Mouse (Mus musculus) heart, postnatal 0 days (tissue): Measurements from ENCODE around the gene Zfp354b. TPM values are rescaled to one million over a fixed set of nuclear protein-coding genes. Genes with fewer than 3 reads are reported as not detected.
A peak's percentile ranks its signal among the peaks of the same experiment; 100 is the strongest.

Source experiments
- ATAC-seq: fragments of 200-750 bp; cut with Nextera tagmentation; 2 replicates; pipeline ENCODE4 v1.8.0; 2017; ENCODE audit warnings: low read depth, moderate number of reproducible peaks, moderate library complexity; ENCODE audit not compliant: insufficient read depth
- DNase-seq: peaks from one replicate; pipeline ENCODE4 v3.0.0-alpha.2; 2016; ENCODE audit warnings: low spot score
- H3K27ac ChIP-seq: fragments of 300-500 bp; sonication (generic); 2 replicates; pipeline ENCODE4 v1.5.1; 2014; ENCODE audit warnings: low read depth, mild to moderate bottlenecking
- H3K27me3 ChIP-seq: fragments of 300-500 bp; sonication (generic); 2 replicates; pipeline ENCODE4 v1.6.1; 2014; ENCODE audit warnings: low read length, mixed read lengths; ENCODE audit not compliant: control insufficient read depth, insufficient read depth
- H3K36me3 ChIP-seq: fragments of 300-500 bp; sonication (generic); replicated peaks from 2 replicates; pipeline ENCODE4 v1.6.1; 2014; ENCODE audit warnings: low read length, mixed read lengths; ENCODE audit not compliant: control insufficient read depth, insufficient read depth
- H3K4me1 ChIP-seq: fragments of 300-500 bp; sonication (generic); 2 replicates; pipeline ENCODE4 v1.6.1; 2014; ENCODE audit warnings: antibody characterized with exemption; ENCODE audit not compliant: control insufficient read depth, insufficient read depth
- H3K4me2 ChIP-seq: fragments of 300-500 bp; sonication (generic); 2 replicates; pipeline ENCODE4 v1.6.1; 2014; ENCODE audit warnings: low read depth, mild to moderate bottlenecking, low read length, moderate library complexity
- H3K4me3 ChIP-seq: fragments of 300-500 bp; sonication (generic); 2 replicates; pipeline ENCODE4 v1.5.1; 2014; ENCODE audit warnings: low read depth, low read length
- H3K9ac ChIP-seq: fragments of 300-500 bp; sonication (generic); replicated peaks from 2 replicates; pipeline ENCODE4 v1.6.1; 2014; ENCODE audit warnings: low read depth, low read length, mixed read lengths
- H3K9me3 ChIP-seq: fragments of 300-500 bp; sonication (generic); replicated peaks from 2 replicates; pipeline ENCODE4 v1.6.1; 2016; ENCODE audit warnings: low read length; ENCODE audit not compliant: control insufficient read depth
- CTCF ChIP-seq: IDR thresholded peaks from 2 replicates; pipeline ENCODE4 v1.5.1; 2016; ENCODE audit warnings: antibody characterized with exemption, control low read depth, low read depth
- EP300 ChIP-seq: IDR thresholded peaks from 2 replicates; pipeline ENCODE4 v1.6.1; 2016; ENCODE audit warnings: antibody characterized with exemption, low read depth
- WGBS: fragments of 180-500 bp; shearing (Covaris S2); extraction: QIAGEN DNeasy Blood & Tissue Kit; methylation state at CpG from one replicate; pipeline ENCODE4 v1.1.7; 2014; 5-methylcytosine and 5-hydroxymethylcytosine counted together
- polyA plus RNA-seq: library from polyadenylated mRNA; unstranded; fragments of >200 nt; fragmentation: Nextera tagmentation; extraction: Ambion mirVana; gene quantifications from 2 replicates; pipeline ENCODE4 v1.2.1, GENCODE M21; 2015
- total RNA-seq: library from RNA; depleted of rRNA; stranded (reverse); fragments of >200 nt; gene quantifications from 2 replicates; pipeline ENCODE4 v1.2.3, GENCODE M21; 2014; ENCODE audit warnings: low replicate concordance

The Zfp354b gene
- total and polyA plus RNA-seq, 2 experiments from 2014 or later = 0.73 to 0.85 TPM

GRCm38 (mm10) chr11:50931021-50931420 lies 412 bp downstream of the Zfp354b start:
- H3K9ac ChIP-seq = peak overlapping the region; percentile 65
- no peaks in the 10 kb centered on the region for H3K36me3 ChIP-seq
- no peaks in the 10 kb centered on the region for H3K27me3 ChIP-seq
- H3K4me2 ChIP-seq = peak overlapping the region; percentile 94
- ATAC-seq = peak; percentile 47
- 0 out of 2 replicates have a peak overlapping the region, but pooled peaks have one; percentile 41 for H3K27ac ChIP-seq
- DNase-seq = no peak
- H3K4me1 ChIP-seq = 0 out of 2 replicates have a peak, but pooled peaks cover 9% of the 10 kb centered on the region
- no peaks in the 10 kb centered on the region for H3K9me3 ChIP-seq
- under 1% methylated on average over 16 of the region's 16 CpGs for WGBS
- no peak for TF ChIP-seq CTCF
- no peak for TF ChIP-seq EP300
- H3K4me3 ChIP-seq = peak overlapping the region; percentile 58

DNA sequence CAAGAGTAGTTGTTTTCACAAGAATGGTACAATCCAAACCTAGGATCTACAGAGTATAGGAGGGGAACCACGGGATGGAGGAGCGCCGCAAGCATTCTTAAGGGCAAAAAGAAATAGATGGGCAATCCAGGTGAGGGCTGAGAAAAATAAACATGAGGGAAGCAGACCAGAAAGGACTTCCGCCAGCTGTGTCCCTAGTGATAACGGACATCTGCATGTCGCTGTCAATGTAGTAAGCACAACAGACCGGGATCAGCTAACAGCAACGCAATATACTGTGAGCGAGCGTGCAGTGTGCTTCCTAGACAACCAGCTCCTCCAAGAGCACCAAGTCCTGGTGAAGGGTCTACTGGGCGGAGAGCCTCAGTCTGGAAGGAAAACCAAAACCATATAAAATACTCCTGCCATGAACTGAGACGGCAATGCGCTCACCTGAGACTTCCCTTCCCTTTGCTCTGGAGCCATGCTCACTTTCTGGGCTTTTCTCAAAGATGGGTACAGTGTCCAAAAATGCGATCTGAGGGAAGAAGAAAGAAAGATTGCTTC lies 891 bp downstream of the Zfp354b start:
- Histone ChIP-seq H3K9me3 (no peaks in the 10 kb centered on the region), H3K4me3 (peak overlapping the region; percentile 58), H3K27me3 (no peaks in the 10 kb centered on the region), H3K4me1 (0 out of 2 replicates have a peak, but pooled peaks cover 9% of the 10 kb centered on the region), H3K36me3 (no peaks in the 10 kb centered on the region), H3K9ac (peak overlapping the region; percentile 65; the same call in 1 of the 2 replicates), H3K27ac (no peak overlapping the region), H3K4me2 (peak overlapping the region; percentile 94)
- TF ChIP-seq CTCF (no peak), EP300 (no peak)
- DNase-seq (no peak), ATAC-seq (no peak)
- WGBS = 14% methylated on average over 14 of the region's 14 CpGs

- H3K4me1 ChIP-seq = peaks cover 5% of the 10 kb centered on the region; the same call in 1 of the 2 replicates
- H3K4me3 ChIP-seq = peak within 1 kb of the TSS; percentile 96
- peak within 1 kb of the TSS; percentile 96 for H3K4me2 ChIP-seq
- H3K9me3 ChIP-seq = no peaks in the 10 kb centered on the region
- no peaks in the 10 kb centered on the region for H3K27me3 ChIP-seq
- peak within 1 kb of the TSS; percentile 59; the same call in 1 of the 2 replicates for H3K27ac ChIP-seq
- peaks cover 12% of the 10 kb centered on the region for H3K36me3 ChIP-seq
- TF ChIP-seq EP300 (no peak), CTCF (peak; percentile 61)
- peak; percentile 99 for ATAC-seq
- H3K9ac ChIP-seq = peak within 1 kb of the TSS; percentile 76
- under 1% methylated on average over 47 of the region's 47 CpGs for WGBS
- peak; percentile 88 for DNase-seq
Measured at GRCm38 (mm10) chr11:50915671-50916320, 15.6 kb downstream of the Zfp354b start, which contains the start of gene Zfp2. Zfp2 (minus strand) TSS chr11:50916165.

GRCm38 (mm10) chr11:50914461-50914860 lies 17.0 kb downstream of the Zfp354b start:
- H3K4me1 ChIP-seq = peaks cover 5% of the 10 kb centered on the region; the same call in 1 of the 2 replicates
- no peak for TF ChIP-seq EP300
- no peak for TF ChIP-seq CTCF
- no peak for DNase-seq
- H3K36me3 ChIP-seq = peaks cover 22% of the 10 kb centered on the region
- no peak overlapping the region for H3K27ac ChIP-seq
- no peak overlapping the region for H3K4me2 ChIP-seq
- ATAC-seq = no peak
- H3K27me3 ChIP-seq = no peaks in the 10 kb centered on the region
- no peaks in the 10 kb centered on the region for H3K9me3 ChIP-seq
- 79% methylated on average over 3 of the region's 3 CpGs for WGBS
- no peak overlapping the region for H3K4me3 ChIP-seq
- no peak overlapping the region for H3K9ac ChIP-seq

DNA sequence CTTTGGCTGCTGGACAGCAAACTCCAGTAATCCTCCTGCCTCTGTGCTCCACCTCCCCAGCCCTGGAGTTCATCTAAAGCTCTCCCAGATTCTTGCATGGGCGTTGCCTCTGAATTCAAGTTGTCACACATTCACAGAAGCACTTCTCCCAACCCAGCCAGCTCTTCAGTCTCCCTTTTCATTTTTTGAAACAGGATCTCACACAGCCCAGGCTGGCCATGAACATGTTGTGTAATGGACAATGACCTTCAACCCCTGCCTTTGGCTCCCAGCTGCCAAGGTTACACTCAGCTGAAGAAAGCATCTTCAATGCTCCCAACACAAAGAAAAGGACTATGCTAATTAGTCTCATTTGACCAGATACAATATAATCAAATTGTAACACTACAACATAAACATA lies 18.1 kb downstream of the Zfp354b start:
- Histone ChIP-seq H3K27me3 (no peaks in the 10 kb centered on the region), H3K4me2 (no peak overlapping the region), H3K9ac (no peak overlapping the region), H3K4me1 (peaks cover 5% of the 10 kb centered on the region; the same call in 1 of the 2 replicates), H3K9me3 (no peaks in the 10 kb centered on the region), H3K36me3 (peaks cover 33% of the 10 kb centered on the region), H3K27ac (no peak overlapping the region), H3K4me3 (no peak overlapping the region)
- DNase-seq = no peak
- TF ChIP-seq EP300 (no peak), CTCF (no peak)
- no peak for ATAC-seq
- 89% methylated on average over 1 of the region's 1 CpGs for WGBS
